Mouse (Mus musculus) stomach, embryonic 14.5 days (tissue): ENCODE results near the gene Zkscan3. TPM values are rescaled to one million over a fixed set of nuclear protein-coding genes. Genes with fewer than 3 reads are reported as not detected.

Source experiments
- ATAC-seq: fragments of 200-750 bp; cut with Nextera tagmentation; 2 replicates; pipeline ENCODE4 v1.8.0; 2017; ENCODE audit warnings: low read depth, moderate TSS enrichment; ENCODE audit not compliant: insufficient number of reproducible peaks, insufficient read depth, low FRiP score
- H3K27ac ChIP-seq: fragments of 300-500 bp; sonication (generic); 2 replicates; pipeline ENCODE4 v1.5.1; 2014; ENCODE audit warnings: mild to moderate bottlenecking, low read length, moderate library complexity, mixed read lengths
- H3K27me3 ChIP-seq: fragments of 300-500 bp; sonication (generic); 2 replicates; pipeline ENCODE4 v1.6.1; 2014; ENCODE audit warnings: low read length, control low read depth, mixed read lengths; ENCODE audit not compliant: control insufficient read depth, insufficient read depth
- H3K36me3 ChIP-seq: fragments of 300-500 bp; sonication (generic); 2 replicates; pipeline ENCODE4 v1.6.1; 2014; ENCODE audit warnings: mild to moderate bottlenecking, control low read depth, low read length, moderate library complexity, mixed read lengths; ENCODE audit not compliant: control insufficient read depth, insufficient read depth
- H3K4me1 ChIP-seq: fragments of 300-500 bp; sonication (generic); 2 replicates; pipeline ENCODE4 v1.6.1; 2014; ENCODE audit warnings: low read length, control low read depth, mixed read lengths; ENCODE audit not compliant: control insufficient read depth, insufficient read depth
- H3K4me2 ChIP-seq: fragments of 300-500 bp; sonication (generic); replicated peaks from 2 replicates; pipeline ENCODE4 v1.6.1; 2014; ENCODE audit warnings: low read depth, low read length, control low read depth
- H3K4me3 ChIP-seq: fragments of 300-500 bp; sonication (generic); 2 replicates; pipeline ENCODE4 v1.5.1; 2014; ENCODE audit warnings: low read depth, low read length, control low read depth
- H3K9ac ChIP-seq: fragments of 300-500 bp; sonication (generic); replicated peaks from 2 replicates; pipeline ENCODE4 v1.6.1; 2014; ENCODE audit warnings: low read depth, mild to moderate bottlenecking, control low read depth, low read length, moderate library complexity, mixed read lengths
- H3K9me3 ChIP-seq: fragments of 300-500 bp; sonication (generic); 2 replicates; pipeline ENCODE4 v1.6.1; 2016; ENCODE audit warnings: low read depth, low read length, control low read depth; ENCODE audit not compliant: control insufficient read depth
- WGBS: fragments of 180-500 bp; shearing (Covaris S2); extraction: QIAGEN DNeasy Blood & Tissue Kit; methylation state at CpG from one replicate; pipeline ENCODE4 v1.1.7; 2014; 5-methylcytosine and 5-hydroxymethylcytosine counted together
- polyA plus RNA-seq: library from polyadenylated mRNA; unstranded; fragments of >200 nt; fragmentation: Nextera tagmentation; extraction: Ambion mirVana; gene quantifications from 2 replicates; pipeline ENCODE4 v1.2.1, GENCODE M21; 2014

Zkscan3 gene
- polyA plus RNA-seq = 81.3 and 85.7 TPM in 2 replicates

GRCm38 (mm10) chr13:21402287-21402846, at the start of gene Zkscan3:
Zkscan3 (minus strand) TSS chr13:21402755.
- H3K9me3 ChIP-seq = no peaks in the 10 kb centered on the region
- H3K4me1 ChIP-seq = no peaks in the 10 kb centered on the region
- peak within 1 kb of the TSS; percentile 68 for H3K27ac ChIP-seq
- H3K4me3 ChIP-seq = peak within 1 kb of the TSS; percentile 71
- peak within 1 kb of the TSS; percentile 55 for H3K4me2 ChIP-seq
- peak; percentile 91 for ATAC-seq
- WGBS = under 1% methylated on average over 35 of the region's 35 CpGs
- H3K9ac ChIP-seq = peak within 1 kb of the TSS; percentile 56
- no peaks in the 10 kb centered on the region for H3K27me3 ChIP-seq
- peaks cover 14% of the 10 kb centered on the region; the same call in 1 of the 2 replicates for H3K36me3 ChIP-seq

- H3K9me3 ChIP-seq = no peaks in the 10 kb centered on the region
- H3K4me3 ChIP-seq = no peak overlapping the region
- WGBS = 77% methylated on average over 16 of the region's 16 CpGs
- H3K27me3 ChIP-seq = no peaks in the 10 kb centered on the region
- no peak overlapping the region for H3K4me2 ChIP-seq
- H3K27ac ChIP-seq = no peak overlapping the region
- no peak overlapping the region for H3K9ac ChIP-seq
- ATAC-seq = no peak; the same call in 1 of the 2 replicates
- peaks cover 41% of the 10 kb centered on the region for H3K36me3 ChIP-seq
- H3K4me1 ChIP-seq = peaks cover 3% of the 10 kb centered on the region; the same call in 1 of the 2 replicates
Measured at GRCm38 (mm10) chr13:21447856-21448614, 45.5 kb upstream of the Zkscan3 start.

GRCm38 (mm10) chr13:21446796-21447195, 44.2 kb upstream of the Zkscan3 start:
- Histone ChIP-seq H3K27me3 (no peaks in the 10 kb centered on the region), H3K9me3 (no peaks in the 10 kb centered on the region), H3K4me3 (no peak overlapping the region), H3K9ac (no peak overlapping the region), H3K4me2 (no peak overlapping the region), H3K27ac (no peak overlapping the region), H3K4me1 (no peaks in the 10 kb centered on the region), H3K36me3 (peaks cover 41% of the 10 kb centered on the region)
- 89% methylated on average over 9 of the region's 9 CpGs for WGBS
- ATAC-seq = no peak

- peak overlapping the region; percentile 86 for H3K4me2 ChIP-seq
- no peaks in the 10 kb centered on the region for H3K9me3 ChIP-seq
- no peak for ATAC-seq
- H3K4me3 ChIP-seq = peak overlapping the region; percentile 51
- H3K9ac ChIP-seq = peak overlapping the region; percentile 52; the same call in 1 of the 2 replicates
- 17% methylated on average over 10 of the region's 10 CpGs for WGBS
- 0 out of 2 replicates have a peak, but pooled peaks cover 3% of the 10 kb centered on the region for H3K4me1 ChIP-seq
- peaks cover 27% of the 10 kb centered on the region for H3K36me3 ChIP-seq
- H3K27ac ChIP-seq = peak overlapping the region; percentile 78; the same call in 1 of the 2 replicates
- H3K27me3 ChIP-seq = no peaks in the 10 kb centered on the region
Measured at GRCm38 (mm10) chr13:21441207-21441572, 38.6 kb upstream of the Zkscan3 start.

DNA sequence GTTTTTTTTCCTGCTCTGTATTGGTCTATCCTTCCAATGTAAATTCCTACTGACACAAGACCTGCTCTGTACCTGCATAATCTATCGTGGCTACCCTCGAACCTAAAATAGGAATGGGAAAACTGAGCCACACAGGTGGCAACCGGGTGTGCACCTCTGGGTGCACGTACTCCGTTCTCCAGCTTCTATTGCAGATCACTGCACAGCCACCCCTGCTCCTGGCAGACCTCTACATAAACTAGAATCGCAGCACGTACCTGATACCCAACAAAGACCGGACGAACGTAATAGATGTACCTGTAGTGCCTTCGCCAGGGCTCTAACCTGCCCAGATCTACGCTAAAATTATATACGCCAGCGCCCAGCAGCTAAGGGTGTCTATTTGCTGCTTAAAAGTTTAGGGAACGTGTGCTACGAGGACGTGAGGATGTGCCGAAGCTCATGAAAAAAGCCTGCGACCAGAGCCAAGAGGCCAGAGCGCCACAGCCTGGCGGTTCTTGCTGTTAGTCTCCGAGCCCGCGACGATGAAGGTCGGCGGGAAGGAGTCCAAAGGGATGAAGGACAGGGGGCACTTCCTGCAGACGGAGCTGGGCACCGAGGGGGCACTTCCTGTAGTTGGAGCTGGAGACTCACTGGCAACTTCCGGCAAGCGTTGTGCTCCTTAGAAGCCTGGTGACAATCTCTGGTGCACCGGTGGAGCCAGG, 38.1 kb upstream of the Zkscan3 start, which contains the start of gene Pgbd1:
TSS of gene Pgbd1 (minus strand) at position 556 of the 704 bp plus-strand sequence.
- 0 out of 2 replicates have a peak, but pooled peaks cover 3% of the 10 kb centered on the region for H3K4me1 ChIP-seq
- H3K27me3 ChIP-seq = no peaks in the 10 kb centered on the region
- H3K4me2 ChIP-seq = peak within 1 kb of the TSS; percentile 86
- H3K27ac ChIP-seq = peak within 1 kb of the TSS; percentile 78
- under 1% methylated on average over 32 of the region's 32 CpGs for WGBS
- H3K9ac ChIP-seq = peak within 1 kb of the TSS; percentile 52
- no peaks in the 10 kb centered on the region for H3K9me3 ChIP-seq
- peak; percentile 89 for ATAC-seq
- H3K36me3 ChIP-seq = peaks cover 22% of the 10 kb centered on the region
- H3K4me3 ChIP-seq = peak within 1 kb of the TSS; percentile 51

GRCm38 (mm10) chr13:21435476-21435875, 32.9 kb upstream of the Zkscan3 start:
- ATAC-seq = no peak
- WGBS = 89% methylated on average over 4 of the region's 4 CpGs
- Histone ChIP-seq H3K36me3 (no peaks in the 10 kb centered on the region), H3K27ac (no peak overlapping the region), H3K4me1 (0 out of 2 replicates have a peak, but pooled peaks cover 3% of the 10 kb centered on the region), H3K4me2 (no peak overlapping the region), H3K9ac (no peak overlapping the region), H3K27me3 (no peaks in the 10 kb centered on the region), H3K4me3 (no peak overlapping the region), H3K9me3 (no peaks in the 10 kb centered on the region)

- 94% methylated on average over 1 of the region's 1 CpGs for WGBS
- H3K4me3 ChIP-seq = no peak overlapping the region
- no peaks in the 10 kb centered on the region for H3K27me3 ChIP-seq
- no peak overlapping the region for H3K4me2 ChIP-seq
- H3K9me3 ChIP-seq = no peaks in the 10 kb centered on the region
- H3K27ac ChIP-seq = no peak overlapping the region
- no peaks in the 10 kb centered on the region for H3K36me3 ChIP-seq
- no peaks in the 10 kb centered on the region for H3K4me1 ChIP-seq
- H3K9ac ChIP-seq = no peak overlapping the region
- no peak for ATAC-seq
Measured at GRCm38 (mm10) chr13:21427631-21428030, 25.1 kb upstream of the Zkscan3 start.

DNA sequence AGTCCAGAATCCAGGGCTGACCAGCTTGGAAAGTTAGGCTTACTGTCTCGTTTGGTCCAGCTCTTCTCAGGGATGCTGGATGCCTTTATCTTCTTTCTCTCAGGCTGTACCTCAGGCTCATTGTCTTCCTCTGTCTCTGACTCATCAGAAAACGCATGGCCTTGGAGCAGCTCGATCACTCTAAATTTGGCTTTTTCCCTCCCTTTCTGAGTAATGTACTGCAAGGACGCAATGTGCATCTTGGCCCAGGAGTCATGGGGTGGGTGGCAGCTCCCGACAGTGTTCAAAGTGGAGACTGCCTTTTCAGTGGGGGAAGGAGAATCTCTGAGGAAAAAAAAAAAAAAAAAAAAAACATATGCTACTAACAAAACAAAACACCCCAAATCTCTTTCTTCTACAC, 20.7 kb upstream of the Zkscan3 start:
- WGBS = 71% methylated on average over 5 of the region's 5 CpGs
- Histone ChIP-seq H3K36me3 (no peaks in the 10 kb centered on the region), H3K9ac (no peak overlapping the region), H3K4me2 (no peak overlapping the region), H3K9me3 (no peaks in the 10 kb centered on the region), H3K27me3 (no peaks in the 10 kb centered on the region), H3K4me1 (no peaks in the 10 kb centered on the region), H3K27ac (no peak overlapping the region), H3K4me3 (no peak overlapping the region)
- no peak for ATAC-seq
